Mouse (Mus musculus) liver, postnatal 0 days (tissue): Measurements from ENCODE around the gene Ush1c.

ENCODE experiments used
- CTCF ChIP-seq: sonication (generic); IDR thresholded peaks from 2 replicates; pipeline ENCODE4 v1.5.1; 2016; ENCODE audit warnings: antibody characterized with exemption, low read depth
- EP300 ChIP-seq: IDR thresholded peaks from 2 replicates; pipeline ENCODE4 v1.6.1; 2016; ENCODE audit warnings: antibody characterized with exemption, low read depth, mild to moderate bottlenecking

DNA sequence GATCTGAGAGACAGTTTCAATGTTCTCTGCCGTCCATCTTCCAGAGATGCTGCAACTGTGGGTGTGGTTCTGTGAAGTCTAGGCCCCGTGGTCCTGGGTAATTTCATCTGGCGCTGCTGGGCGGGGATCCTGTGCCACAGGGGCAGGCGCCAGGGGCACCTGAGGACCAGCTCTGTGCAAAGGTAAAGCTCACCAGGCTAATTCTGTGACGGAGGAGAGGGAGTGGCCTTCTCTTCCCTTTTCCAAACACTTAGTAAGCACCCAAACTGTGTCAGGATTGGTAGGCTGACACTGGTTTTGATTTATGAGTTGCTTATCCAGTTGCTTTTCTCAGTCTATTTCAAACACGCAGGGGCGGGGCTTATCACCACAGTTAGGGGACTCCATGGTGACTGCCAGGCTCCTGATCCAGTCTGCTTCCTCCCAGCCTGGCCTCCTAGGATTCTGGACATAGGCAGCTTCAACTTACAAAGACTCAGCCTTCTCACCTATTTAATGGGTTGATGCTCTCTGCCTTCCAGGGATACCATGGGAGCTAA lies 17.6 kb downstream of the Ush1c start:
- no peak for TF ChIP-seq CTCF
- TF ChIP-seq EP300 = no peak
